Mouse (Mus musculus) forebrain, embryonic 14.5 days (tissue): Measurements from ENCODE around the gene Olig2. TPM values are rescaled to one million over a fixed set of nuclear protein-coding genes. Genes with fewer than 3 reads are reported as not detected.

ENCODE experiments used
- ATAC-seq: fragments of 200-750 bp; cut with Nextera tagmentation; 2 replicates; pipeline ENCODE4 v1.8.0; 2017; ENCODE audit warnings: mild to moderate bottlenecking, moderate library complexity
- DNase-seq: peaks from one replicate; pipeline ENCODE4 v3.0.0-alpha.2; 2015; ENCODE audit warnings: low spot score
- H3K27ac ChIP-seq: fragments of 300-500 bp; sonication (generic); 2 replicates; pipeline ENCODE4 v1.5.1; 2014; ENCODE audit warnings: low read depth, mild to moderate bottlenecking, control low read depth, low read length, moderate library complexity
- H3K27me3 ChIP-seq: fragments of 300-500 bp; sonication (generic); replicated peaks from 2 replicates; pipeline ENCODE4 v1.6.1; 2014; ENCODE audit warnings: low read length, control low read depth, mixed read lengths; ENCODE audit not compliant: control insufficient read depth, insufficient read depth
- H3K36me3 ChIP-seq: fragments of 300-500 bp; sonication (generic); 2 replicates; pipeline ENCODE4 v1.6.1; 2014; ENCODE audit warnings: low read length, control low read depth; ENCODE audit not compliant: control insufficient read depth, insufficient read depth
- H3K4me1 ChIP-seq: fragments of 300-500 bp; sonication (generic); 2 replicates; pipeline ENCODE4 v1.6.1; 2014; ENCODE audit warnings: antibody characterized with exemption, low read length, control low read depth; ENCODE audit not compliant: control insufficient read depth, insufficient read depth
- H3K4me2 ChIP-seq: fragments of 300-500 bp; sonication (generic); 2 replicates; pipeline ENCODE4 v1.6.1; 2014; ENCODE audit warnings: mild to moderate bottlenecking, control low read depth, low read length
- H3K4me3 ChIP-seq: fragments of 300-500 bp; sonication (generic); 2 replicates; pipeline ENCODE4 v1.5.1; 2014; ENCODE audit warnings: low read depth, low read length, control low read depth
- H3K9ac ChIP-seq: fragments of 300-500 bp; sonication (generic); 2 replicates; pipeline ENCODE4 v1.6.1; 2014; ENCODE audit warnings: mild to moderate bottlenecking, low read length, control low read depth, moderate library complexity
- H3K9me3 ChIP-seq: fragments of 300-500 bp; sonication (generic); replicated peaks from 2 replicates; pipeline ENCODE4 v1.6.1; 2016; ENCODE audit warnings: low read length, control low read depth, mixed read lengths; ENCODE audit not compliant: control insufficient read depth
- WGBS: fragments of 180-500 bp; shearing (Covaris S2); extraction: QIAGEN DNeasy Blood & Tissue Kit; methylation state at CpG from one replicate; pipeline ENCODE4 v1.1.7; 2014; 5-methylcytosine and 5-hydroxymethylcytosine counted together
- polyA plus RNA-seq: library from polyadenylated mRNA; unstranded; fragments of >200 nt; fragmentation: Nextera tagmentation; extraction: Ambion mirVana; gene quantifications from 2 replicates; pipeline ENCODE4 v1.2.1, GENCODE M21; 2014

Gene Olig2
- polyA plus RNA-seq, 1 experiment from 2014 or later: 5.2 TPM

- H3K27me3 ChIP-seq: peaks cover 77% of the 10 kb centered on the region
- DNase-seq: no peak
- ATAC-seq: no peak
- 10% methylated on average over 10 of the region's 10 CpGs for WGBS
- H3K27ac ChIP-seq: no peak overlapping the region
- peaks cover 25% of the 10 kb centered on the region for H3K4me1 ChIP-seq
- peak overlapping the region; percentile 20; the same call in 1 of the 2 replicates for H3K4me2 ChIP-seq
- H3K9me3 ChIP-seq: no peaks in the 10 kb centered on the region
- no peaks in the 10 kb centered on the region for H3K36me3 ChIP-seq
- H3K9ac ChIP-seq: no peak overlapping the region
- H3K4me3 ChIP-seq: no peak overlapping the region
Observed at GRCm38 (mm10) chr16:91224068-91224402, 1.2 kb upstream of the Olig2 start.

- Histone ChIP-seq H3K4me3 (peak overlapping the region; percentile 40), H3K9ac (peak overlapping the region; percentile 29; the same call in 1 of the 2 replicates), H3K9me3 (no peaks in the 10 kb centered on the region), H3K36me3 (no peaks in the 10 kb centered on the region), H3K27me3 (peaks cover 77% of the 10 kb centered on the region), H3K4me2 (peak overlapping the region; percentile 56), H3K27ac (peak overlapping the region; percentile 52; the same call in 1 of the 2 replicates), H3K4me1 (peaks cover 25% of the 10 kb centered on the region)
- ATAC-seq (peak; percentile 21; the same call in 1 of the 2 replicates), DNase-seq (peak; percentile 59)
- under 1% methylated on average over 26 of the region's 26 CpGs for WGBS
Observed at GRCm38 (mm10) chr16:91224481-91225232, 600 bp upstream of the Olig2 start.

- Histone ChIP-seq H3K4me3 (peak overlapping the region; percentile 40), H3K4me1 (peaks cover 22% of the 10 kb centered on the region), H3K36me3 (no peaks in the 10 kb centered on the region), H3K9me3 (no peaks in the 10 kb centered on the region), H3K9ac (peak overlapping the region; percentile 61), H3K27ac (no peak overlapping the region), H3K4me2 (peak overlapping the region; percentile 56), H3K27me3 (peaks cover 76% of the 10 kb centered on the region)
- DNase-seq: no peak
- WGBS: under 1% methylated on average over 60 of the region's 60 CpGs
- no peak for ATAC-seq
Observed at GRCm38 (mm10) chr16:91226038-91226882, 1.0 kb downstream of the Olig2 start.

- Histone ChIP-seq H3K36me3 (no peaks in the 10 kb centered on the region), H3K4me3 (peak overlapping the region; percentile 40), H3K4me1 (peaks cover 23% of the 10 kb centered on the region), H3K9ac (peak overlapping the region; percentile 61), H3K9me3 (no peaks in the 10 kb centered on the region), H3K4me2 (peak overlapping the region; percentile 56), H3K27me3 (peaks cover 76% of the 10 kb centered on the region), H3K27ac (no peak overlapping the region)
- WGBS: under 1% methylated on average over 68 of the region's 85 CpGs
- DNase-seq: no peak
- no peak for ATAC-seq
Observed at GRCm38 (mm10) chr16:91226883-91227759, 1.9 kb downstream of the Olig2 start.

GRCm38 (mm10) chr16:91227760-91228043 is 2.4 kb downstream of the Olig2 start:
- Histone ChIP-seq H3K9me3 (no peaks in the 10 kb centered on the region), H3K9ac (peak overlapping the region; percentile 61; the same call in 1 of the 2 replicates), H3K36me3 (no peaks in the 10 kb centered on the region), H3K4me3 (peak overlapping the region; percentile 40), H3K27me3 (peaks cover 75% of the 10 kb centered on the region), H3K27ac (no peak overlapping the region), H3K4me1 (peaks cover 21% of the 10 kb centered on the region), H3K4me2 (peak overlapping the region; percentile 56)
- no peak for DNase-seq
- no peak for ATAC-seq
- 3% methylated on average over 6 of the region's 6 CpGs for WGBS

GRCm38 (mm10) chr16:91228238-91229071 is 3.2 kb downstream of the Olig2 start:
- Histone ChIP-seq H3K27ac (no peak overlapping the region), H3K4me3 (peak overlapping the region; percentile 40), H3K9ac (peak overlapping the region; percentile 61), H3K9me3 (no peaks in the 10 kb centered on the region), H3K36me3 (no peaks in the 10 kb centered on the region), H3K27me3 (peaks cover 76% of the 10 kb centered on the region), H3K4me1 (peaks cover 20% of the 10 kb centered on the region), H3K4me2 (peak overlapping the region; percentile 56)
- no peak for DNase-seq
- no peak for ATAC-seq
- WGBS: 5% methylated on average over 30 of the region's 30 CpGs

- peak overlapping the region; percentile 56 for H3K4me2 ChIP-seq
- peaks cover 81% of the 10 kb centered on the region for H3K27me3 ChIP-seq
- peak overlapping the region; percentile 45 for H3K9ac ChIP-seq
- no peak overlapping the region for H3K27ac ChIP-seq
- ATAC-seq (no peak), DNase-seq (no peak)
- WGBS: 7% methylated on average over 10 of the region's 10 CpGs
- peak overlapping the region; percentile 40 for H3K4me3 ChIP-seq
- no peaks in the 10 kb centered on the region for H3K9me3 ChIP-seq
- no peaks in the 10 kb centered on the region for H3K36me3 ChIP-seq
- peaks cover 20% of the 10 kb centered on the region for H3K4me1 ChIP-seq
Observed at GRCm38 (mm10) chr16:91229072-91229348, 3.8 kb downstream of the Olig2 start.

- DNase-seq (no peak), ATAC-seq (no peak)
- Histone ChIP-seq H3K4me1 (peaks cover 20% of the 10 kb centered on the region), H3K27me3 (peaks cover 84% of the 10 kb centered on the region), H3K27ac (no peak overlapping the region), H3K4me2 (peak overlapping the region; percentile 56), H3K4me3 (peak overlapping the region; percentile 40; the same call in 1 of the 2 replicates), H3K9me3 (no peaks in the 10 kb centered on the region), H3K36me3 (no peaks in the 10 kb centered on the region), H3K9ac (no peak overlapping the region)
- 27% methylated on average over 8 of the region's 8 CpGs for WGBS
Observed at GRCm38 (mm10) chr16:91229643-91230042, 4.4 kb downstream of the Olig2 start.
